Mouse (Mus musculus) bone marrow macrophage, adult 2 months (primary cell): Measurements from ENCODE around the gene Klrb1.

Source experiments
- CTCF ChIP-seq: IDR thresholded peaks from 2 replicates; pipeline ENCODE4 v1.5.1; 2012; ENCODE audit warnings: low read depth, mild to moderate bottlenecking, low read length, moderate library complexity
- POLR2A ChIP-seq: IDR thresholded peaks from 2 replicates; pipeline ENCODE4 v1.6.1; 2012; ENCODE audit warnings: mild to moderate bottlenecking, low read depth, low read length, borderline replicate concordance

- no peak for TF ChIP-seq POLR2A
- no peak for TF ChIP-seq CTCF
These were observed 60.7 kb downstream of the Klrb1 start, which contains the start of gene Clec2h for GRCm38 (mm10) chr6:128662206-128662605.
